Mouse (Mus musculus) right cerebral cortex, postnatal 36 days (tissue): ENCODE measurements around the gene 1700010B08Rik.
"Not testable (repeated sequence)": the region's sequence is repeated elsewhere in the genome, so short reads cannot be mapped to it uniquely, and the experiment has no call there.

Source experiments
- DNase-seq, 2 experiments: peaks; one replicate each; pipeline ENCODE4 v3.0.0; 2022; ENCODE audit warnings: low spot score in 2 of 2, mixed read lengths in 1 of 2

The 1700010B08Rik gene

GRCm38 (mm10) chr2:173719115-173719514 is at the start of gene 1700010B08Rik:
TSS of gene 1700010B08Rik (plus strand) at chr2:173719415.
- not testable (repeated sequence) for DNase-seq

DNA sequence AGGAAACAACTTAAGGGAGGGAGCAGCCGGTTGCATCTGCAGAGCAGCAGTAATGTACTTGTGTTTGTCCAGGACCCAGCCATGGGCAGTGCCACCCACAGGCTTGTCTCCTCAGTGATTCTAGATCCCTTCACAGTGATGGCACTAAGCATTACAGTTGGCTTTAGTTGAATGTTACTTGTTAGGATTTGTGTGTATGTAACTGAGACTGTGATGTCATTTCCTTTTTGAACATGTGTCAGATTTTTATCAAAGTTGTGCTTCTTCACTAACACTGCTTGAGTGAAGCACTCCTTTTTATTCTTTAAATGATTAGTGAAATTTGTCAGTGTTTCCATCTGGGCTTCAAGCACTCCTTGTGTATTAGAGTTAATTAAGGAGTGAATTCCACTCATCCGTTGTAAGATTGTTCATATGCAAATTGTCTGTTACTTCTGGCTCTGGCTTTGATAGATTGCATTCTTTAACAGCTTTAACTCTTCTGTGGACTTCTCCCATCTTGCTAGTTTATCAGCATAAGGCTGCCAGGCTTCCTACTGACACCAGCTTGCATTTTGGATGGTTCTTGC is 46.8 kb upstream of the 1700010B08Rik start:
- DNase-seq = no peak

DNA sequence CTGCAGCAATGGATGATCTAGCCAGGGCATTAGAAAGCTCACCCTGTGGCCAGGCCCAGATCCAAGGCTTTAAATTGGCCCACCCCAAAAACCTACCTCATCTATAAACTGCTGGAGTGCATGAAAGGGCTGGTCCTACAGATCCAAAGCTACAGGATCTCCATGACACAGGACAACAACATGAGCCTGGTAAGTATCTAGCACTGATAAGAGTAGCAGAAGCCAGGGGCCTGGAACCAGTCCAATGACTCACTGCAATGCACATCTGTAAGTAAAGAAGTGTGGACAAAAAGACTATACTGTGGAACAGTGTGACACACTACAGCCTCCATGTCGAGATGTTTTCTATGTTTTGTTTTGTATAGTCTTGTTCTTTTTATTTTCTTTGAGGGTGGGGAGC is 45.7 kb upstream of the 1700010B08Rik start:
- no peak for DNase-seq

- no peak for DNase-seq
Observed at GRCm38 (mm10) chr2:173678593-173678992, 40.6 kb upstream of the 1700010B08Rik start.

DNA sequence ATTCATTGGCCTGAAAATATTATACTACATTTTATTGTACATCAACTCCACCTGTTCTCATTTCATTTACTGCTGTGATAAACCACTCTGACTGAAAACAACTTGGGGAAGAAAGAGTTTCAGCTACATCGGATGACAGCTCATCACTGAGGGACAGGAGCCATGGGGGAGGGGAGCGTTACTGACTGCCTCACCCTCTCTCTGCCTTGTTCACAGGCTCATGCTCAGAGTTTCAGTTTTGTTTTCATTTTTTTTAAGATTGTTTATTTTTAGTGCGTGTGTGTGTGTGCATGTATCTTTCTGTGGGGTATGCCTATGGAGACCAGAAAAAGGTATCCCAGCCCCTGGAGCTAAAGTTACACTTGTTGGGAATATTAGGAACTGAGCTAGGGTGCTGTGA is 40.0 kb upstream of the 1700010B08Rik start:
- no peak for DNase-seq

- no peak for DNase-seq
Observed at GRCm38 (mm10) chr2:173680153-173680552, 39.1 kb upstream of the 1700010B08Rik start.

DNA sequence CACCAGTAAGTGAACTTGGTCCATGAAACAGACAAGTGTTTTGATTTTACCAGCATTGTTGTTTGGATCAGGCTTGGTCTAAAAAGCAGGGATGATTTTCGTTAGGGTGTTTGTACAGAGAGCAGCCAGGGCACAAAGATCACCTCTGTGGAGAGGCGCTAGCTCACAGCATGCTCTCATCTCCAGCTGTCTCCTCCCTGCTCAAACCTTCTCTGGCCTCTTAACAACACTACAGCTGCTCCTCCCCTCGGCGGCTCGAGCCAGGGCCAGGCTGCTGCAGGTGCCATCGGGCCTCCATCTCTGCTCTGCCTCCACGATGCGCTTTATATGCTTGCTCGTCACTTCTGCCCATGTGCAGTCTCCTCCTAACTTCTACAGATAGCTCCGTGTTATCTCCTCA is 36.4 kb upstream of the 1700010B08Rik start:
- DNase-seq = no peak

GRCm38 (mm10) chr2:173685781-173686361 is 33.3 kb upstream of the 1700010B08Rik start:
- DNase-seq = no peak

DNA sequence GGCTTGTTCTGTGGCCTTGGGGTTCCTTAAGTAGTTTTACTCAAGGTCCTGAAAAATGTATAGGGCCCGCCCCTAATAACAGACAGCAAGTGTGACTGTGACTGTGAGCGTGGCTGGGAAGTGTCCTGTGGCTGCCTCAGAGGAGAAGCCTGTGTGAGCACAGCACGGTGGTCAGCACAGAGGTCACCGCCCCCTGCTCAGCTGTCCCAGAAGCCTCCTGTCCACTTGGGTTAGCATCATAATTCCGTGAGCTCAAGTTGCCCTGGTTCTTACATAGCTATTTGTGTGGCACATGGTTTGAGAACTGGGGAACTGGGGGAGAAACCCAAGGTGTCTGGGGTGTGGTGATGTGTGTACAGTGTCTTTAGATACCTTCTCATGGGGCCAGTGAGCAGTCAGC is 31.9 kb upstream of the 1700010B08Rik start:
- no peak for DNase-seq

- DNase-seq = no peak
Observed at GRCm38 (mm10) chr2:173689835-173690234, 29.4 kb upstream of the 1700010B08Rik start.

DNA sequence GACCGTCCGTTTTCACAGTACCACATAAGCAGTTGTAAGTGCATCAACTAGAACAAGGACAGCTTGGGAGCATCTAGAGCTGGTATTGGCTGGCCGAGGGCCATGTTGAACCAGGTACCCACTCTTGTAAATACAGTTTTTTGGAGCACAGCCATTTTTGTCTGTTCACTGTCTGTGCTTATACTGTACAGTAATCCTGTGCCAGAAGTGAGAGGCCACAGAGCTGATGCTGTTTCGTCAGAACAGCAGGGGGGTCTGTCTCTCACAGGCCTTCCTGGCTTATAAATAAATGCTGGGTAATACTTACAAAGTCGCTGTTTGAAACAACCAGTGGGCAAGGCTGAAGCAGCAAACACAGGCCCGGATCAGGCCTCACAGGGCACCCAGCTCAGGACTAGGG is 27.5 kb upstream of the 1700010B08Rik start:
- no peak for DNase-seq

DNA sequence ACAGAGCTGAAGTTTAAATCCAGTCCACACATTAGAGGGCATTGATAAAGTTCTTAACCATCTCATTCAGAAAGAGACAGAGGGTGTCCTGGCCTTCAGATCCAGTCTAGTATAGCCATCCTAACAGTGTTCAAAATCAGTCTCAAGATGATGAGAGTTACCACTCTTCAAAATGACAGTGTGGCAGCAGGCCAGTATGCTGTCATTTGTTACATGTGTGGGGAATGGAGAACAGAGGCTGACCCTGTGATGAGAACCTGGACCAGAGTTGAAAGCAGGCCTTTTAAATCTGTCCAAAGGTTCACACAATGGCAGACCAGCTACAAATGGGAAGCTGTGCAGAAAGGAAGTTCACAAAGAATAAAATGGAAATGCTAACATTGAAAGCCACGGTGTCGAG is 26.5 kb upstream of the 1700010B08Rik start:
- no peak for DNase-seq

DNA sequence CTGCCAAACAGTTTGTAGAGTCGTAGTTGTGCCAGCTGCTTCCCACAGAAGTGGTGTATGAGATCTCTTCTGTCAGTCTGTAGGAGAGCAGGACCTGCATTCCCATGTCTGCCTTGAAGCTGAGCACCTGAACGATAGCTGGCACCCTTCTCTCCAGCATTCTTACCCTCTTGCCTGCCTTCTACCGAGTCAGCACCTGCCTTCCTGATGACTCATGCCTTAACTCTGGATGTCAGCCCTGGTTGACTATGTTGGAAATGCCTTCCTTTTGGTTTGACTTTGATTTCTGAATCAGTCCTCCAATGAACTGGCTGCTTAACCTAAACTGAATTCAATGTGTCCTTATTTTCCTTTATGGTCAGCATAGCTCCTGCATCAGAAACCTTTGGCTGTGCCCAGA is 20.4 kb upstream of the 1700010B08Rik start:
- no peak for DNase-seq

GRCm38 (mm10) chr2:173702096-173702866 is 16.9 kb upstream of the 1700010B08Rik start:
- no peak for DNase-seq

GRCm38 (mm10) chr2:173702867-173703237 is 16.4 kb upstream of the 1700010B08Rik start:
- DNase-seq = no peak

- no peak for DNase-seq
Observed at GRCm38 (mm10) chr2:173705827-173706551, 13.2 kb upstream of the 1700010B08Rik start.

DNA sequence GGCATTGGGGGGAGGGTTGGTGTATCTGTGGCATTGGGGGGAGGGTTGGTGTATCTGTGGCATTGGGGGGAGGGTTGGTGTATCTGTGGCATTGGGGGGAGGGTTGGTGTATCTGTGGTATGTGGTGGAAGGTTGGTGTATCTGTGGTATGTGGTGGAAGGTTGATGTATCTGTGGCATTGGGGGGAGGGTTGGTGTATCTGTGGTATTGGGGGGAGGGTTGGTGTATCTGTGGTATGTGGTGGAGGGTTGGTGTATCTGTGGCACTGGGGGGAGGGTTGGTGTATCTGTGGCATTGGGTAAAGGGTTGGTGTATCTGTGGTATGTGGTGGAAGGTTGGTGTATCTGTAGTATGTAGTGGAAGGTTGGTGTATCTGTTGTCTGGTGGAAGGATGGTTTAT is 11.6 kb upstream of the 1700010B08Rik start:
- not testable (repeated sequence) for DNase-seq

DNA sequence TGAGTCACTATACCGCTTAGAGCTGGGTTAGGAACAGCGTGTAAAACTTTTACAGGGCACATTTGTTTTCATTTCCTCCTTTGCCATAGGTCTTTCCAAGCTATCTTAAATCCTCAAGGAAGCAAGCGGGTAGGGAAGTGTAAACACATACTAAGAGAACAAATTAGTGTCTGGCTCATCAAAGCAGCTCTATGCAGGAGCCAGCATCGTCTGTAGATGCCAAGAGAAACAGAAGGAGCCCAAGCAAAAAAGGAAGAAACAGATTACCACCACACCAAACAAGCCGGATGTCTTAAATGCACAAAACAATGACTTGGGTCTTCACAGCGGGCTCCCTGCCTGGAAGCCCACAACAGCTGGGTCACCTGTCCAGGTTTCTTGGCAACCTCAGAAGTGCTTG is 9.0 kb upstream of the 1700010B08Rik start:
- DNase-seq = no peak

- DNase-seq = no peak
Observed at GRCm38 (mm10) chr2:173712656-173713055, 6.6 kb upstream of the 1700010B08Rik start.

GRCm38 (mm10) chr2:173713241-173713640 is 6.0 kb upstream of the 1700010B08Rik start:
- DNase-seq = no peak

- no peak for DNase-seq
Observed at GRCm38 (mm10) chr2:173714620-173715218, 4.5 kb upstream of the 1700010B08Rik start.

- DNase-seq = no peak
Observed at GRCm38 (mm10) chr2:173716966-173717365, 2.2 kb upstream of the 1700010B08Rik start.
